Mouse (Mus musculus) limb, embryonic 11.5 days (tissue): Measurements from ENCODE around the gene Fate1. TPM values are rescaled to one million over a fixed set of nuclear protein-coding genes. Genes with fewer than 3 reads are reported as not detected.

Experiments
- ATAC-seq: fragments of 200-750 bp; cut with Nextera tagmentation; 2 replicates; pipeline ENCODE4 v1.8.0; 2017; ENCODE audit warnings: low read depth; ENCODE audit not compliant: insufficient number of reproducible peaks, low FRiP score, low TSS enrichment
- DNase-seq: peaks from one replicate; pipeline ENCODE4 v3.0.0-alpha.2; 2015; ENCODE audit warnings: low spot score
- H3K27ac ChIP-seq: fragments of 300-500 bp; sonication (generic); replicated peaks from 2 replicates; pipeline ENCODE4 v1.5.1; 2014; ENCODE audit warnings: low read depth, mild to moderate bottlenecking, low read length
- H3K27me3 ChIP-seq: fragments of 300-500 bp; sonication (generic); 2 replicates; pipeline ENCODE4 v1.6.1; 2014; ENCODE audit warnings: mild to moderate bottlenecking, low read length, mixed read lengths; ENCODE audit not compliant: control insufficient read depth, insufficient read depth
- H3K36me3 ChIP-seq: fragments of 300-500 bp; sonication (generic); 2 replicates; pipeline ENCODE4 v1.6.1; 2014; ENCODE audit warnings: mild to moderate bottlenecking, low read length, moderate library complexity, mixed read lengths; ENCODE audit not compliant: control insufficient read depth, insufficient read depth
- H3K4me1 ChIP-seq: fragments of 300-500 bp; sonication (generic); 2 replicates; pipeline ENCODE4 v1.6.1; 2014; ENCODE audit warnings: low read length, mixed read lengths; ENCODE audit not compliant: control insufficient read depth, insufficient read depth
- H3K4me2 ChIP-seq: fragments of 300-500 bp; sonication (generic); 2 replicates; pipeline ENCODE4 v1.6.1; 2014; ENCODE audit warnings: low read depth, mild to moderate bottlenecking, moderate library complexity; ENCODE audit not compliant: severe bottlenecking
- H3K4me3 ChIP-seq: fragments of 300-500 bp; sonication (generic); 2 replicates; pipeline ENCODE4 v1.5.1; 2014; ENCODE audit warnings: low read depth, low read length
- H3K9ac ChIP-seq: fragments of 300-500 bp; sonication (generic); 2 replicates; pipeline ENCODE4 v1.6.1; 2014; ENCODE audit warnings: mild to moderate bottlenecking, low read length
- H3K9me3 ChIP-seq: fragments of 300-500 bp; sonication (generic); 2 replicates; pipeline ENCODE4 v1.6.1; 2016; ENCODE audit warnings: low read length; ENCODE audit not compliant: control insufficient read depth
- WGBS: fragments of 180-500 bp; shearing (Covaris S2); extraction: QIAGEN DNeasy Blood & Tissue Kit; methylation state at CpG from one replicate; pipeline ENCODE4 v1.1.7; 2014; 5-methylcytosine and 5-hydroxymethylcytosine counted together
- polyA plus RNA-seq: library from polyadenylated mRNA; unstranded; fragments of >200 nt; fragmentation: Nextera tagmentation; extraction: Ambion mirVana; gene quantifications from 2 replicates; pipeline ENCODE4 v1.2.1, GENCODE M21; 2014

The Fate1 gene
- 0.18 TPM in 1 of 2 replicates, not detected in the other for polyA plus RNA-seq

GRCm38 (mm10) chrX:71972686-71973085, at the start of gene Fate1:
Gene Fate1 (plus strand): TSS chrX:71972986.
- WGBS = 81% methylated on average over 2 of the region's 2 CpGs
- H3K36me3 ChIP-seq = no peaks in the 10 kb centered on the region
- H3K27me3 ChIP-seq = no peaks in the 10 kb centered on the region
- H3K4me2 ChIP-seq = no peak within 1 kb of the TSS
- no peak within 1 kb of the TSS for H3K9ac ChIP-seq
- no peak within 1 kb of the TSS for H3K27ac ChIP-seq
- no peak for DNase-seq
- no peaks in the 10 kb centered on the region for H3K9me3 ChIP-seq
- ATAC-seq = no peak
- no peak within 1 kb of the TSS for H3K4me3 ChIP-seq
- no peaks in the 10 kb centered on the region for H3K4me1 ChIP-seq

GRCm38 (mm10) chrX:71946631-71947030, 26.2 kb upstream of the Fate1 start:
- H3K9ac ChIP-seq = no peak overlapping the region
- ATAC-seq (no peak), DNase-seq (peak; percentile 63)
- 0 out of 2 replicates have a peak, but pooled peaks cover 2% of the 10 kb centered on the region for H3K27me3 ChIP-seq
- H3K4me1 ChIP-seq = no peaks in the 10 kb centered on the region
- H3K36me3 ChIP-seq = no peaks in the 10 kb centered on the region
- no peak overlapping the region for H3K27ac ChIP-seq
- H3K4me3 ChIP-seq = no peak overlapping the region
- no peaks in the 10 kb centered on the region for H3K9me3 ChIP-seq
- no peak overlapping the region for H3K4me2 ChIP-seq
- 11% methylated on average over 3 of the region's 3 CpGs for WGBS

GRCm38 (mm10) chrX:71958366-71958765, 14.4 kb upstream of the Fate1 start:
- Histone ChIP-seq H3K27ac (no peak overlapping the region), H3K4me2 (no peak overlapping the region), H3K9ac (no peak overlapping the region), H3K4me1 (no peaks in the 10 kb centered on the region), H3K4me3 (no peak overlapping the region), H3K36me3 (no peaks in the 10 kb centered on the region), H3K27me3 (no peaks in the 10 kb centered on the region), H3K9me3 (no peaks in the 10 kb centered on the region)
- no peak for DNase-seq
- ATAC-seq = no peak

- peak within 1 kb of the TSS; percentile 67 for H3K4me2 ChIP-seq
- H3K9ac ChIP-seq = peak within 1 kb of the TSS; percentile 66
- ATAC-seq = peak; percentile 96
- no peak within 1 kb of the TSS for H3K27ac ChIP-seq
- no peaks in the 10 kb centered on the region for H3K9me3 ChIP-seq
- no peaks in the 10 kb centered on the region for H3K36me3 ChIP-seq
- DNase-seq = peak; percentile 77
- H3K4me1 ChIP-seq = no peaks in the 10 kb centered on the region
- WGBS = 17% methylated on average over 41 of the region's 72 CpGs
- H3K4me3 ChIP-seq = peak within 1 kb of the TSS; percentile 40
- no peaks in the 10 kb centered on the region for H3K27me3 ChIP-seq
These were observed 10.4 kb upstream of the Fate1 start, which contains the start of gene Prrg3 for GRCm38 (mm10) chrX:71962073-71963051. Gene Prrg3 (plus strand): TSS chrX:71962624.

- no peaks in the 10 kb centered on the region for H3K27me3 ChIP-seq
- 54% methylated on average over 9 of the region's 9 CpGs for WGBS
- peak overlapping the region; percentile 66; the same call in 1 of the 2 replicates for H3K9ac ChIP-seq
- H3K4me1 ChIP-seq = no peaks in the 10 kb centered on the region
- peak overlapping the region; percentile 40 for H3K4me3 ChIP-seq
- DNase-seq = no peak
- no peaks in the 10 kb centered on the region for H3K36me3 ChIP-seq
- no peak for ATAC-seq
- H3K27ac ChIP-seq = no peak overlapping the region
- no peaks in the 10 kb centered on the region for H3K9me3 ChIP-seq
- peak overlapping the region; percentile 67 for H3K4me2 ChIP-seq
These were observed 9.4 kb upstream of the Fate1 start for GRCm38 (mm10) chrX:71963275-71963912.

- Histone ChIP-seq H3K36me3 (no peaks in the 10 kb centered on the region), H3K4me1 (no peaks in the 10 kb centered on the region), H3K27me3 (no peaks in the 10 kb centered on the region), H3K27ac (no peak overlapping the region), H3K9me3 (no peaks in the 10 kb centered on the region), H3K9ac (no peak overlapping the region), H3K4me2 (no peak overlapping the region), H3K4me3 (no peak overlapping the region)
- 86% methylated on average over 1 of the region's 1 CpGs for WGBS
- ATAC-seq (no peak), DNase-seq (no peak)
These were observed 4.6 kb upstream of the Fate1 start for GRCm38 (mm10) chrX:71968216-71968615.

- no peak overlapping the region for H3K9ac ChIP-seq
- no peak overlapping the region for H3K27ac ChIP-seq
- H3K4me2 ChIP-seq = no peak overlapping the region
- no peaks in the 10 kb centered on the region for H3K4me1 ChIP-seq
- no peak overlapping the region for H3K4me3 ChIP-seq
- H3K36me3 ChIP-seq = no peaks in the 10 kb centered on the region
- no peaks in the 10 kb centered on the region for H3K9me3 ChIP-seq
- ATAC-seq (no peak), DNase-seq (no peak)
- no peaks in the 10 kb centered on the region for H3K27me3 ChIP-seq
- 81% methylated on average over 6 of the region's 6 CpGs for WGBS
These were observed 4.0 kb upstream of the Fate1 start for GRCm38 (mm10) chrX:71968816-71969215.

GRCm38 (mm10) chrX:71971325-71971724, 1.5 kb upstream of the Fate1 start:
- DNase-seq (no peak), ATAC-seq (no peak)
- no peaks in the 10 kb centered on the region for H3K36me3 ChIP-seq
- 83% methylated on average over 5 of the region's 5 CpGs for WGBS
- H3K9ac ChIP-seq = no peak overlapping the region
- H3K27ac ChIP-seq = no peak overlapping the region
- no peaks in the 10 kb centered on the region for H3K4me1 ChIP-seq
- H3K4me3 ChIP-seq = no peak overlapping the region
- H3K4me2 ChIP-seq = no peak overlapping the region
- H3K27me3 ChIP-seq = no peaks in the 10 kb centered on the region
- no peaks in the 10 kb centered on the region for H3K9me3 ChIP-seq
